Mouse (Mus musculus) hindbrain, embryonic 10.5 days (tissue): ENCODE results near the gene Gtf2h1. TPM values are rescaled to one million over a fixed set of nuclear protein-coding genes. Genes with fewer than 3 reads are reported as not detected.
"Not testable (repeated sequence)": the region's sequence is repeated elsewhere in the genome, so short reads cannot be mapped to it uniquely, and the experiment has no call there.

ENCODE experiments used
- DNase-seq: peaks from one replicate; pipeline ENCODE4 v3.0.0-alpha.2; 2017; ENCODE audit warnings: low spot score
- H3K27ac ChIP-seq: fragments of 300-500 bp; sonication (generic); 2 replicates; pipeline ENCODE4 v1.5.1; 2016; ENCODE audit warnings: mild to moderate bottlenecking, moderate library complexity
- H3K27me3 ChIP-seq: fragments of 300-500 bp; sonication (generic); 2 replicates; pipeline ENCODE4 v1.6.1; 2016; ENCODE audit warnings: mild to moderate bottlenecking; ENCODE audit not compliant: poor library complexity, insufficient read depth, severe bottlenecking
- H3K36me3 ChIP-seq: fragments of 300-500 bp; sonication (generic); 2 replicates; pipeline ENCODE4 v1.6.1; 2016; ENCODE audit warnings: mild to moderate bottlenecking, moderate library complexity
- H3K4me1 ChIP-seq: fragments of 300-500 bp; sonication (generic); replicated peaks from 2 replicates; pipeline ENCODE4 v1.6.1; 2016; ENCODE audit warnings: mild to moderate bottlenecking
- H3K4me3 ChIP-seq: fragments of 300-500 bp; sonication (generic); 2 replicates; pipeline ENCODE4 v1.5.1; 2016; ENCODE audit warnings: mild to moderate bottlenecking, moderate library complexity
- H3K9me3 ChIP-seq: fragments of 300-500 bp; sonication (generic); 2 replicates; pipeline ENCODE4 v1.6.1; 2016; ENCODE audit warnings: mild to moderate bottlenecking, moderate library complexity
- WGBS: fragments of 180-500 bp; shearing (Covaris S2); methylation state at CpG from one replicate; pipeline ENCODE4 v1.1.7; 2016; 5-methylcytosine and 5-hydroxymethylcytosine counted together
- polyA plus RNA-seq: library from polyadenylated mRNA; unstranded; fragments of >200 nt; fragmentation: Nextera tagmentation; extraction: Ambion mirVana; gene quantifications from 2 replicates; pipeline ENCODE4 v1.2.1, GENCODE M21; 2016

Gtf2h1 gene
- polyA plus RNA-seq, 1 experiment from 2014 or later, result 42.0 TPM

- Histone ChIP-seq H3K36me3 (peaks cover 31% of the 10 kb centered on the region), H3K27ac (peak overlapping the region; percentile 100), H3K4me3 (peak overlapping the region; percentile 77), H3K9me3 (no peaks in the 10 kb centered on the region), H3K4me1 (peaks cover 27% of the 10 kb centered on the region), H3K27me3 (no peaks in the 10 kb centered on the region)
- WGBS, result under 1% methylated on average over 31 of the region's 31 CpGs
- no peak for DNase-seq
Measured at GRCm38 (mm10) chr7:46796206-46796679, 340 bp downstream of the Gtf2h1 start.

GRCm38 (mm10) chr7:46796779-46797178 is 876 bp downstream of the Gtf2h1 start:
- Histone ChIP-seq H3K4me3 (peak overlapping the region; percentile 77), H3K4me1 (peaks cover 27% of the 10 kb centered on the region), H3K27ac (no peak overlapping the region), H3K9me3 (no peaks in the 10 kb centered on the region), H3K27me3 (no peaks in the 10 kb centered on the region), H3K36me3 (peaks cover 37% of the 10 kb centered on the region)
- DNase-seq, result no peak
- 63% methylated on average over 6 of the region's 6 CpGs for WGBS

GRCm38 (mm10) chr7:46810325-46810724 is 14.4 kb downstream of the Gtf2h1 start:
- DNase-seq, result no peak
- H3K27me3 ChIP-seq, result no peaks in the 10 kb centered on the region
- 95% methylated on average over 6 of the region's 6 CpGs for WGBS
- H3K9me3 ChIP-seq, result no peaks in the 10 kb centered on the region
- H3K4me1 ChIP-seq, result no peaks in the 10 kb centered on the region
- no peak overlapping the region for H3K27ac ChIP-seq
- H3K36me3 ChIP-seq, result peaks cover 97% of the 10 kb centered on the region
- H3K4me3 ChIP-seq, result no peak overlapping the region

GRCm38 (mm10) chr7:46814012-46814411 is 18.1 kb downstream of the Gtf2h1 start:
- Histone ChIP-seq H3K36me3 (peaks cover 96% of the 10 kb centered on the region), H3K4me3 (no peak overlapping the region), H3K4me1 (no peaks in the 10 kb centered on the region), H3K9me3 (no peaks in the 10 kb centered on the region), H3K27ac (no peak overlapping the region), H3K27me3 (no peaks in the 10 kb centered on the region)
- DNase-seq, result no peak
- 93% methylated on average over 4 of the region's 4 CpGs for WGBS

- H3K4me1 ChIP-seq, H3K27ac ChIP-seq, H3K27me3 ChIP-seq, H3K9me3 ChIP-seq, DNase-seq, H3K4me3 ChIP-seq: not testable (repeated sequence)
- peaks cover 80% of the 10 kb centered on the region for H3K36me3 ChIP-seq
- WGBS, result 93% methylated on average over 15 of the region's 15 CpGs
Measured at GRCm38 (mm10) chr7:46820876-46821632, 25.2 kb downstream of the Gtf2h1 start.

- DNase-seq, result no peak
- Histone ChIP-seq H3K9me3 (no peaks in the 10 kb centered on the region), H3K27ac (no peak overlapping the region), H3K36me3 (peaks cover 25% of the 10 kb centered on the region), H3K4me1 (peaks cover 18% of the 10 kb centered on the region), H3K4me3 (no peak overlapping the region), H3K27me3 (no peaks in the 10 kb centered on the region)
- 86% methylated on average over 20 of the region's 20 CpGs for WGBS
Measured at GRCm38 (mm10) chr7:46827046-46827802, 31.3 kb downstream of the Gtf2h1 start.

- H3K9me3 ChIP-seq, result no peaks in the 10 kb centered on the region
- H3K27me3 ChIP-seq, result no peaks in the 10 kb centered on the region
- no peak for DNase-seq
- H3K4me3 ChIP-seq, result no peak overlapping the region
- peaks cover 18% of the 10 kb centered on the region for H3K4me1 ChIP-seq
- peaks cover 19% of the 10 kb centered on the region for H3K36me3 ChIP-seq
- whole genome bisulfite sequencing, result 88% methylated on average over 2 of the region's 2 CpGs
- H3K27ac ChIP-seq, result no peak overlapping the region
Measured at GRCm38 (mm10) chr7:46827803-46828184, 31.9 kb downstream of the Gtf2h1 start.

- Histone ChIP-seq H3K4me3 (no peak overlapping the region), H3K9me3 (no peaks in the 10 kb centered on the region), H3K4me1 (peaks cover 30% of the 10 kb centered on the region), H3K36me3 (no peaks in the 10 kb centered on the region), H3K27ac (no peak overlapping the region), H3K27me3 (no peaks in the 10 kb centered on the region)
- 88% methylated on average over 12 of the region's 12 CpGs for WGBS
- no peak for DNase-seq
Measured at GRCm38 (mm10) chr7:46829911-46830310, 34.0 kb downstream of the Gtf2h1 start.

- Histone ChIP-seq H3K4me1 (peaks cover 38% of the 10 kb centered on the region), H3K27me3 (no peaks in the 10 kb centered on the region), H3K4me3 (no peak overlapping the region), H3K36me3 (no peaks in the 10 kb centered on the region), H3K9me3 (no peaks in the 10 kb centered on the region), H3K27ac (no peak overlapping the region)
- WGBS, result 51% methylated on average over 13 of the region's 13 CpGs
- peak; percentile 38 for DNase-seq
Measured at GRCm38 (mm10) chr7:46830799-46831590, 35.1 kb downstream of the Gtf2h1 start.

- H3K4me3 ChIP-seq, result no peak overlapping the region
- peaks cover 38% of the 10 kb centered on the region for H3K4me1 ChIP-seq
- H3K9me3 ChIP-seq, result no peaks in the 10 kb centered on the region
- WGBS, result 81% methylated on average over 8 of the region's 8 CpGs
- H3K27ac ChIP-seq, result no peak overlapping the region
- no peaks in the 10 kb centered on the region for H3K36me3 ChIP-seq
- no peaks in the 10 kb centered on the region for H3K27me3 ChIP-seq
- DNase-seq, result no peak
Measured at GRCm38 (mm10) chr7:46831693-46832092, 35.8 kb downstream of the Gtf2h1 start.

GRCm38 (mm10) chr7:46832112-46832810 is 36.4 kb downstream of the Gtf2h1 start:
- WGBS, result 92% methylated on average over 11 of the region's 11 CpGs

GRCm38 (mm10) chr7:46833266-46833665 is 37.4 kb downstream of the Gtf2h1 start:
- H3K27me3 ChIP-seq, result no peaks in the 10 kb centered on the region
- WGBS, result 67% methylated on average over 6 of the region's 6 CpGs
- peak; percentile 42 for DNase-seq
- no peaks in the 10 kb centered on the region for H3K36me3 ChIP-seq
- no peak overlapping the region for H3K27ac ChIP-seq
- H3K9me3 ChIP-seq, result no peaks in the 10 kb centered on the region
- H3K4me1 ChIP-seq, result peaks cover 50% of the 10 kb centered on the region
- no peak overlapping the region for H3K4me3 ChIP-seq

More at GRCm38 (mm10) chr7:46832112-46832810, 36.4 kb downstream of the Gtf2h1 start:
- H3K27me3 ChIP-seq, H3K4me3 ChIP-seq, H3K9me3 ChIP-seq, H3K27ac ChIP-seq, DNase-seq, H3K36me3 ChIP-seq: not testable (repeated sequence)
- peaks cover 42% of the 10 kb centered on the region for H3K4me1 ChIP-seq
